Mouse (Mus musculus) kidney, adult 11 months (tissue): ENCODE results near the gene Snrpg.
"Not testable (repeated sequence)": the region's sequence is repeated elsewhere in the genome, so short reads cannot be mapped to it uniquely, and the experiment has no call there.

Source experiments
- DNase-seq: peaks from one replicate; pipeline ENCODE4 v3.0.0; 2022

The Snrpg gene

DNA sequence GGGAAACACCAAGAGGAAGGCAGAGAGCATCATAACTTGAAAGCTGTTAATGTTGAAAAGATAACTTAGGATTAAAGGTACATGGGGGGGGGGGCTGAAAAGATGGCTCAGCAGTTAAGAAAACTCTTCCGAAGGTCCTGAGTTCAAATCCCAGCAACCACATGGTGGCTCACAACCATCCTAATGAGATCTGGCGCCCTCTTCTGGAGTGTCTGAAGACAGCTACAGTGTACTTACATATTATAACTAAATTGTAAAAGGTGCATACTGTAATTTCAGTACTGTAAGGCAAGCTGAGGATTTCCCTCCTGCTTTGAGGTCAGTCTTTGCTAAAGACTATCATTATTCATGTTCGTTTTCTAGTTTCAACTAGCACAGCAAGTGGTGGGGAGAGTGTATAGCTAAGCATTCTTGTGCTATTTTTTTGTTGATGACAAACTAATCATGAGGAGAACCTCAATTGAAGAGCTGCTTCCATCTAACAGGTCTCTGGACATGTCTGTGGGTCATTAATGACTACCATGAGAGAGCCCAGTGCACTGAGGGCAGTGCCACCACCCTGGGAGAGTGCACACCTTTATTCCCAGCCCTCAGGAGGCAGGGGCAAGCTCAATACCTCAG is 901 bp upstream of the Snrpg start:
- no peak for DNase-seq

DNA sequence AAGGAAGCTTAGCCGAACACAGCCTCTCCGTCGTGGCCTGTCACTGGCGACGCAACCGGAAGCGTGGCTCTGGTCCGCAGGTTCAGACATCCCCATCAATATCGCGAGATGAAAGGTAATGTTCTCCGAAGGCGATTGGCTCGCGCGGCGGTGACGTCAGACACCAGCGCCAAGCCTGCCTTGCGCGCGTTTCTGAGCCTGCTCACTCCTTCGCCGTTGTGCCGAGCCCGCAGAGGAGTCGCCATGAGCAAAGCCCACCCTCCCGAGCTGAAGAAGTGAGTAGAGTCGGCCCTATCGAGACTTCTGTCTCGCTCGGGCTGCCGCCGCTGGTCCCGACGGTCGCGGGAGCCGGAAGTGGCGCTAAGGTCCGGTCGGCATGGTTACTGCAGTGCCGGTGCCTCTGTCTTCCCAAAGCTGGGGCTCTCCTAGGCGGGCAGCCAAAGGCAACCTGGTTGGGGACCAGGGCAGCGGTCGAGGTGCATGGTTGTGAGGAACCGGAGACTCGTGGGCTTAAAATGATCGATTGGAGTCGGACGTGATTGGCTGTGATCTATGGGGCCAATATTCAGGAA is 322 bp downstream of the Snrpg start:
- DNase-seq: peak; percentile 96

DNA sequence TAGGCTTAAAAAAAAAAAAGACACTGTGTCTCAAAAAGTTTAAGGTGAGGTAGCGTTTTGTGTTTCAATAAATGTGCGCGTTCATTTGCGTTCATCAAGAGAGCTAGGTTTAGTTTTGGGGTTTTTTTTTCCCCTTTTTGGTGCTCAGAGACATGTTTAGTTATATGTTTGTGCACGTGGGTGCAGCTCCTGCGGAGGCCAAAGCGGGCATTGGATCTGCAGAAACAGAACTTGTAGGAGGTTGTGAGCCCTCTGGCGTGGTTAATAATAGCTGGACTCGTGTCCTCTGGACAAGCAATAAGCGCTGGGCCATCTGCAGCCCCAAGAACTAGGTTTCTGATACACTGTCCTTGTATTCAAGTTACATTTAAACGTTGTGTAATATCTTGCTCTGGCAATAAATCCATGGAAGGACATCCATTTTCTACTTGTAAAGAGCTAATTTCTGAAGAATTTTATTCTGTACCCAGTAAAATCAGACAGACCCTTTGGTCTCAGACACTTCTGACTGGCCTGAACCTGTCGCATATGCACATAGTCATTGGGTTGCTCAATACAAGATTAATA is 929 bp downstream of the Snrpg start:
- DNase-seq: no peak

DNA sequence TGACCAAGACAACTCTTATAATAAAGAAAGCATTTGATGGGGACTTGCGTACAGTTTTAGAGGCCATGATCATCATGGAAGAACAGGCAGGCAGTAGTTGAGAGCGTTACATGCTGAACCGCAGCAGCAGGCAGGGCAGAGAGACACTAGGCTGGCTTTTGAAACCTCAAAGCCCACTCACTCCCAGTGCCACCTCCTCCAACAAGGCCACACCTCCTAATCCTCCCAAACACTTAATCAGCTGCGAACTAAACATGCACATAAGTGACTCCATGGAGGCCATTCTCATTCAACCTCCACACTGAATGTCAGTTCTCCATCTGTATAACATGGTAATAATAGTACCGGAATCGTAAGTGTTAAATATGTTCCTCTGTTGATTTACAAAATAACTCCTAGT is 2.5 kb downstream of the Snrpg start:
- no peak for DNase-seq

DNA sequence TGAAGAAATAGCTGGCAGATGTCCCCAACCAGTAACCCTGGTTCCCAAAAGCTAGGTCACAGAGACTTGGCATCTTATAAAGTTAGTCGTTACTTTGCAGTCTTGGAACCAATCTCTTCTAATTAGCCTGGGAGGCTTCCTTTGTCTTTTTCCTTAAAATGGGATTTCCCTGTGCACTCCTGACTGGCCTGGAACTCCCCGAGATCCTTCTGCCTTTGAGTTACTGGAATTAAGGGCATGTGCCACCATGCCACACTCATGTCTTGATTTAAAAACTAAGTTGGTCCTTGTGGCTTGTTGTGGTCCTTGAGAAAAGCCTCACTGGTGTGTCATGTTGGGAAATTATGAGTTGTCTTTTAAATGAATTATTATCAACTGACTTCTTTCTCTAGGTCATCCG is 7.2 kb downstream of the Snrpg start:
- DNase-seq: no peak

DNA sequence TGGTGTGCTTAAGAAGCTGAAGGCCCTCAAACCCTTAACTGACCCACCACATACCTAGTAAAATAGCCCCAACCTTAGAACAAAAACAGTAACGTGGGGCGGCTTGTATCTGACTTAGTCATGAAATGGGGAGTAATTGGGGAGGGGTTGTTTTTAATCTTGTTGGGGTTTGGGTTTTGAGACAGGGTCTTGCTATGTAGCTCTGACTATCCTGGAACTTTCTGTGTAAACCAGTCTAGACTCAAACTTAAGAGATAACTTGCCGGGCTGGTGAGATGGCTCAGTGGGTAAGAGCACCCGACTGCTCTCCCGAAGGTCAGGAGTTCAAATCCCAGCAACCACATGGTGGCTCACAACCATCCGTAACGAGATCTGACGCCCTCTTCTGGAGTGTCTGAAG is 9.0 kb downstream of the Snrpg start:
- not testable (repeated sequence) for DNase-seq

DNA sequence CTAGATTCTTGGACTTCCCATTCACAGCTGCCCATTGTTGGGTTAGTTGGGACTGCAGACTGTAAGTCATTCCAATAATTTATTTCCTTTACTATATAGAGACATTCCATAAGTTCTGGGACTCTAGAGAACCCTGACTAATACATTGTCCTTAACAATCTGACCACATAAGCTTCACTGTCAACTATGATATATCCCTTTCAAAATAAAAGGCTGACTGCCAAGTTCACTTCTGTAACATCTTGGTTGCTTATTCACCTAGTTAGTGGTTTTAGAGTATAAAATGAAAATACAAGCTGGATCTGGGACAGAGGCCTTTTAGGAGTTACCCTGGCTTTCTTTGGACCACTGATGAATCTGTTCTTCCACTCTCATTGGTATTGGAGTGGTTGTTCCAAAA is 11.4 kb downstream of the Snrpg start:
- DNase-seq: no peak

DNA sequence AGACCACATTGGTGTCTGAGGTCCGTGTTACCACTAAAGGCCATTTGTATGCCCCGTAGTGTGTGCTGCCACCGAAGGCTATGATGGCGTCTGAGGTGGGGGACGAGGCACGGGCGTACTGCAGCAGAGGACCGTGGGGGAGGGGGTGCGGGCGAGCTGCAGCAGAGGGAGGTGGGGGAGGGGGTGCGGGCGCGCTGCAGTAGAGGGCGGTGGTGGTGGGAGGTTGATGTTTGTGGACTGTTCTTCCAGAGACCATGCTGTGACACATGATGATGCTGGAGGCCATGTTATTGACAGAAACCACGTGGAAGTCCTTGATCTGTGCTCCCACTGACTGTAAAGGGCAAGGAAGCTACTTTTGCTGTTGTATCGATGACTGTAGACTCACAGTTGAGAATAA is 12.3 kb downstream of the Snrpg start:
- DNase-seq: no peak

DNA sequence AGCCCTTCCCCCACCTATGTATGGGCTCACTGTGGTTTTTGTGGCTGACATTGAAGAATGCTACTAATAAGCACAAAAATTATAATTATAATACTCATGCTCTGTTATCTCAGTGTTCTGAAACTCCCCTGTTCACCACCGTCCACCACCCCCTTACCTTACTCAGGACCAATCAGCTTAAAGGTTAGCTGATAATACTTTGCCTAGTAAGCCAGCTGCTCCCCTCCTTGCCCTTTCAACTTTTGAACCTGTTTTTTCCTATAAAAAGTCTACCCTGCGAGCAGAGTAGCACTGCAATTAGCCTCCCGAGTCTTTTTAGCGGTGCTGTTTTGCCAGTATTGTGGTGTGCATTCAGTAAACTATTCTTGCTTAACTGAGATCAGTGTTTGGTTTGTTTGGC is 13.6 kb downstream of the Snrpg start:
- no peak for DNase-seq

DNA sequence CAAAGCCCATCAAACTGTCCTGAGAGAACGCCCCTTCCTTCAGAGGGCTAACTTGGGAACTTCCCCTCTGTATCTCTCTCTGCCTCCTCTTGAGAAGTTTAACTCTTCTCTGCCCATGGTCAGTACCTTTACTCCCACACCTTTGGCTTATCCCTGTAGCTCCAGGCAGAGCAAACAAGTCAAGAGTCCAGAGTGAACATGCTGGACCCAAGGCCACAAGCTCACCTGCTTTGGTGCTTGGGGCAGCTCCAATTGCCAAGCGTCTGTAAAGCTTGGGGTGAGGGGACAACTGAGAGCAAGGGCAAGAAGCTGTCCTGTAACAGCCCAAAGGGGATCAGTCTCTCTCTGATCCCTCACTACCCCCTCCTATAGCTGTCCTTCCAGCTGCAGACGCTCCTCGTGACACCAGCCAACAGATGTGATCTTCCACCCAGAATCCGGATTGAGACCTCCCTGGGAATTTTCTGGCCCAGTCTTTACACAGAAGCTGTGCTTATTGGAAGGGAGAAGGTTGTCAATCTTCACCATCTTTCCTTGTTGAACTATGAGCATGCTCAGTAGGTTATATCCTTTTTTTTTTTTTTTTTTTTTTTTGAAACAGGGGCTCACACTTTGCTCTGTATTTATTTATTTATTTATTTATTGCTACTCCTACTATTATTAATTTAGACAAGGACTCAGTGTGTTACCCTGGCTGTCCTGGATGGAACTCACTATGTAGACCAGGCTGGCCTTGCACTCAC is 14.4 kb downstream of the Snrpg start:
- no peak for DNase-seq

DNA sequence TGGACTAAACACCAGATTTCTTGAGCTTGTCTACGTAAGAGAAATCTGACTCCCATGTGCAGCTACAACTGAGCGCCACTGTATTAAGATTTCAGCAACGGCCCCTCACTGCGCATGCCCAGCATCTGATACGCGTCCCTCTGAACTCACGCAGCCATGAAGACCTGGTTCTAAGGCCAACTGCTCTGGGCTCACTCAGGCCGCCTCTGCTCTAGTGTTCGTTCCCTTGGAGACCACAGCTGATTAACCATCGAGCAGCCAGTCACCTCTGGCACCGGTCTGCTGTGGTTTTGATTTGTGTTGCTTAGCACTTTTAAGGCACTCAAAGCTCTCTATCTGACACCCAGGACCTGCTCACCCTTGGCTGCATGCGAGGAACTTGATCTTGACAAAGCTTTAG is 16.2 kb downstream of the Snrpg start:
- peak; percentile 86 for DNase-seq

DNA sequence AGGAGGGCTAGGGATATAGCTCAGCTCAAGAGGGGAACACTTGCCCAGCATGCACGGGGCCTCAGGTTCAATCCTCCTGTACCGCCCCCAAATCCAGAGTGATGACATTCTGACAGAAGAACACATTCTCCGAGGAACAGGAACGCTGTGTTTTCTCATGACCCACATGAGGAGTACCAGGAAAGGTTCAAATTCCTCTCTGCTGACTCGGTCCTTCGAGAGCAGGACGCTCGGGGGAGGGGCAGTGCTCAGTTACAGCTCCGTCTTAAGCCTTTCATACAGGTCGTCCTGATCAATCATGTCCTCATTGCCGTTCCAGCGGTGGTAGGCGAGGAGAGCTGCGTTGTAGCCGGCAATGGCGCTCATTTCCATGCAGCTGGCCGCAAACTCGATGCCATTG is 17.4 kb downstream of the Snrpg start:
- no peak for DNase-seq

DNA sequence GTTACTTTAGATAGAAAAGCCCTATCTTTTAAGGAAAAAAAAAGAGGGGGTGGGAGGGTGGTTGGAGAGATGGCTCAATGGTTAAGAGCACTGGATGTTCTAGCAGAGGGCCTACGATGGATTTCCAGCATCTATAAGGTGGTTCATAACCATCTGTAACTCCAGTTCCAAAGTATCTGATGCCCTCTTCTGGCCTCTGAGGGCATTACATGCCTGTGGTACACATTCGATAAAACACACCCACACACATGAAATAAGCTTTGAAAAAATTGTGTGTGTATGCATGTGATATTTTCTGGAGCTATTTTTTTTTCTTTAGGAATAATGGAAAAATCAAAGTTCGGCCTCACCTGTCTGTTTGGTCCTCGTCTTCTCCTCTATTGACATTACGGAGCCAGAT is 20.2 kb downstream of the Snrpg start:
- no peak for DNase-seq

DNA sequence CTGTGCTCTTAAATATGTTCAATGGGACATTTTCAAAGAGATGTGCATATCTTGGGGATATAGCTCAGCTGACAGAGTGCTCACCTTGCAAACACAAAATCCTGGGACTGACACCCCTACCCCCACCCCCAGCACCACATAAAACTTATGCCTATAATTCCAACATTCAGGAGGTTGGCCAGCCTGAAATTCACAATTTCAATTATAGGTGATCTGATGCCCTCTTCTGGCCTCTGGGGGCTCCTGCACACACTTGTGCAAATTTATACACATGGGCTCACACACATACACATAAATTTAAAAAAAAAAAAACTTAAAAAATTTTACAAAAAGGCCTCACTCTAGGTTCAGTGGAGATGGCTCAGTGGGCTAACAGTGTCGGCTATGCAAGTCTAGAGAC is 22.1 kb downstream of the Snrpg start:
- DNase-seq: no peak

DNA sequence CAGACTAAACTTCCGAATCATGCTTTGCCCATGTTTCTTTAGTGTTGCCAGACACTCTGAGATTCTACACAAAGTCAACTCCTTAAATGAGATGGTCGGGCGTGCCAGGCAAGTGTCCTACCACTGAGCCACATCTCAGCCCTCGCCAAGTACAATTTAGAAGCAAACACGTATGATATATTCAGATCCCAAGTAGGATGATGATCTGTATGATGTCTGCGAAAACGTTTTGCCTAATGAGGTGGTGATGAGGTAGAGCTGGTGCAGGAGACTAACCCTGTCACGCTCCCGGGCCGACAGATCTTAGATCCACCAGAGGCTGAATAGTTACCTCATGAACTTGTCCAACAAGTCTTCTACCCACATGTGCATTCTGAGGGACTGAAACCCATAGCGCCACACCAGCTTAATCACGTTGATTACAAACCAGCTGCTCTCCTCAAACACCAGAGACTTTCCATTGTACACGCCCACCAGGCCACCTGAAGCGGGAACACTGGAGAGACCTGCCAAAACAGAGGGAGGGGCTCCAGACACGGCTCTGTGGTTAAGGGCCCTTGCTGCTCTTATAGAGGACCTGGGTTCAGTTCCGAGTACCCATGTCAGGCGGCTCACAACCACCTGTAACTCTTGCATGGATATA is 23.1 kb downstream of the Snrpg start:
- no peak for DNase-seq

DNA sequence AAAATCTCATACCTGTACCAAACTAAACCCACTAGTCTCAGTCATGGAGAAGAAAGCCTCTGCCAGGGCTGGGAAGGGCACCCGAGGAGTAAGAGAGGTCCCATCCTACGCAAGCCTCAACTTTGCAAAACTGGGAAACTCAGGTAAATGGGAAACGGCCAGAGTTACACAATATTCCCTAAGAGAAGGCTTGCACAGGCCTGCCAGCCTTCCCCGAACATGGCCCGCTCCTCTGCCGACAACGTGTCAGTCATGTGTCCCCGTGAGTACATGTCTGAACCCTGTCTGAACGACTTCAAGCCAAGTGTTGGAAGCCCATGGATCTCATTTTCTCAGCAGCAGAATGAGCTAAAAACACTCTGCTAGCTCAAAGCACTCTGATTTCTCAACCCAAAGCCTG is 23.9 kb downstream of the Snrpg start:
- no peak for DNase-seq

DNA sequence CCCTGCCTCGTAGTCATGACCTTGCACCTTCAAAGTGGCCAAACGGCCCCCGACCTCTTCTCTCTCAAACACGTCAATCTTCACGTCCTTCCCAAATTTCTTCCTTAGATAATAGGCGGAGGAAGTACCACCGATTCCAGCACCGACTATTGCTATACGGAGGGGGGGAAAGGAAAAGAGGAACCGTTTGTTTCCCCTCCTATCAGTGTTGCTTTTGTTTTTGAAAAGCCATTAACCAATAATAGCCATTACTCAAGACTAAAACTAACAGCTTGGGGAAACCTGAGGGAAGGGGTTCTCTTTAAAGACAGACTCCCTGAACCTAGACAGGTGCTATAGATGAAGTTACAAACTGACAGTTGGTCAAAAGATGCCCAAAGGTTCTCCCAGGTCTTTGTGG is 24.9 kb downstream of the Snrpg start:
- no peak for DNase-seq

DNA sequence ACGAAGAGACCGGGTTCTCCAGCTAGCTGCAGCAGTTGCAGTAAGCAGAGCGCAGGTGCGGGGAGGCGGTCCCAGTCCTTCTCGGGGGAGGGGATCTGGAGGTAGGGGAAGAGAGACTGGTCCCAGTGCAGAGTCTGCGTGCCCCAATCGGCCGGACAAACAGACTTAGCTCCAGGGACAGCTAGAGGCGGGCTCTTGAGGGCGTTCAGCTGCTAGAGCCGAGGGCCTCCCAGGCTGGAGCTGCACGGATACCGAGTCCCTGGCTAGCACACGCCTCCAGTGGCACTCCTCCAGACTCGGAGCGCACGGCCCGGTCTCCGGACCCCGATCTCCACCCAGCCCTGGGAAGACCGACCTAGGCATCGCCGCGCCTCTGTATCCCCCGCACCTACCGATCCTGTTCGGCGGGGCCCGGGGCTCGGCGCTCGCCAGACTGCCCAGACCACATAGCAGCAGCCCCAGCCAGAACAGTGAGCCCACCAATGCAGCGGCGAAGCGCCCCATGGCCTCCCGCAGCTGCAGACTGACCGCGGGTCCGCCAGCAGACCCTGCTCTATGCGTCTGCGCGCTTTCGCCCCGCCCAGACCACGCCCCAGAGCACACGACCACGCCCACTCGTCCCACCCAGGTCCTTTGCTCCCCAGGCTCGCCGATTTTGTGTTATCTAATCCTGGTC is 25.6 kb downstream of the Snrpg start, which contains the start of gene Pcyox1:
TSS of gene Pcyox1 (minus strand) at position 574 of the 676 bp plus-strand sequence.
- DNase-seq: peak; percentile 85

DNA sequence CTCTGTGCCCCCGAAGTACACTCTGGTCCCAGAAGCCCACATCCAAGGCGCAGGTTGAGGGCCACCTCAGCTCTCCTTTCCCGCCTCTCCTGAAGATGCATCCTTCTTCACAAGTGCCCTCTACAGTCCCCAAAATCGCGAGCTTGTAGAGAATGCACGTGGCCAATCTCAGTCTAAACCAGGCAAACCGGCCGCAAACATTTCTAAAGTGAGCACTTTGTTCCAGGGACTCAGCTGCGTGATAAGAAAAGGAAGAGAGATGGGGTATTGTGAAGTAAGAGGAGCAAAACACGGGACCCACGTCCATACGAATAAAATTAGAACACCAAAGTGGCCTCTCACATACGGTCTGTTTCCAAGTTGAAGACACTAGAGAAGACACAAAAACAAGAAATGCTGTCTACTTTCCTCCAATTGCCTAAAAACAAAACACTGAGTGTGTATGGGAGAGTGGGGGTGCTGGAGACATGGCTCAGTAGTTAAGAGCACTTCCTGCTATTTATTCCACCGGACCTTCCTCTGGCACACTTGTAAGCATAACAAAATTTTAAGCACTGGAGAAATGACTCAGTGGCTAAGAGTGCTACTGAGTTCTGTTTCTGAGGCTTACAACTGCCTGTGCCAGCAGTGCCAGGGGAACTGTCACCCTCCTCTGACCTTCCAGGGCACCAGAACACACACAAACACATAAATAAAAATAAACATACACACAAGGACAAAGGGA is 26.3 kb downstream of the Snrpg start:
- DNase-seq: no peak

DNA sequence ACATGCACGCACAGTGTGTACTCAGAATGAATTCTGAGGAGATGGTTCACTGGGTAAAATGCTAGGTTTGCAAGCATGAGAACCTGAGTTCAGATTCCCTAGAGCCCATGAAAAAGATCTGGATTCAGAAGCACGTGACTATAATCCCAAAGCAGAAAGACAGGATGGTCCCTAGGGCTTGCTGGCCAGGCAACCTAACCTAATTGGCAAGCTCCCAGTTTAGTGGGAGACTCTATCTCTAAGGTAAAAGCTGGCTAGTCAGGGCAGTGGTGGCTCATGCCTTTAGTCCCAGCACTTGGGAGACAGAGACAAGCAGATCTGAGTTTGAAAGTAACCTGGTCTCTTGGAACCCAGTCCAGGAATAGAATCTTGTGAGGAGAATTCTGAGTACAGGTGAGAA is 27.9 kb downstream of the Snrpg start:
- DNase-seq: no peak

DNA sequence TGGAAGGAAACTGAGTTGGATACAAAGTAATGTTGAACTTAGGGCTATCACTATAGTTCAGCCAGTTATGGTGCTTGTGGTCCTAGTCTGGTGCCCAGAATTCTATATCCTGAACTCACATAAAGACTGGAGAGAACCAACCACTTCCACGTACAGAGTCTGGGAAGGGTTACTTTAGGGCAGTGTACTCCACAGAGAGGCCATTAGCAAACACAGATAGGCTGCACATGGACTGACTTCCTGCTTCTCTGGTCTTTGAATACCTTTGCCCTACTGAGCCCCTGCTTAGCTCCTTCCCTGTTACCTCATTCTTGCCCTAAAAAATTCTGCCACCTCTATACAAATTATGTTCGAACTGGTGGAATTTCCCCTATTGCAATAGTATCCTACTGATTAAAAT is 28.9 kb downstream of the Snrpg start:
- DNase-seq: no peak

DNA sequence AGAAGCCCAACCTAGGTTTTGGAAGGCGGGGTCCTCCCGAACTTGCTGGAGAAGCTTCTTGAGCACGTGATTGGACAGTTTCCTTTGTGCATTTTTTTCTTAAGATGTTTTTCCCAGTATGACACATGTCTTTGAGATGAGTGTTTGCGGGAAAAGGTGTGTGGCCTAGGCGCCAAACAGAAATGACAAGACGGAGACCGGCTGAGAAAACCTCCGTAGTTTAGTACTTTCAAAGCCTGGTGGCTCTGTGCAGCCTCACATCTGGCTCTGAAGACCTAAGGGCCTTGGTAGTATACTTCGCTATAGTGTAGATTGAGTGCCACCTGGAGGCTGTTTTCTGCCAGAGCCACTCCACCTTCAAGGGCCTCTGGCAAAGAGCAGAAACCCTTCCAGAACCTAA is 29.9 kb downstream of the Snrpg start:
- DNase-seq: peak; percentile 87
